In the genomic region with DNA sequence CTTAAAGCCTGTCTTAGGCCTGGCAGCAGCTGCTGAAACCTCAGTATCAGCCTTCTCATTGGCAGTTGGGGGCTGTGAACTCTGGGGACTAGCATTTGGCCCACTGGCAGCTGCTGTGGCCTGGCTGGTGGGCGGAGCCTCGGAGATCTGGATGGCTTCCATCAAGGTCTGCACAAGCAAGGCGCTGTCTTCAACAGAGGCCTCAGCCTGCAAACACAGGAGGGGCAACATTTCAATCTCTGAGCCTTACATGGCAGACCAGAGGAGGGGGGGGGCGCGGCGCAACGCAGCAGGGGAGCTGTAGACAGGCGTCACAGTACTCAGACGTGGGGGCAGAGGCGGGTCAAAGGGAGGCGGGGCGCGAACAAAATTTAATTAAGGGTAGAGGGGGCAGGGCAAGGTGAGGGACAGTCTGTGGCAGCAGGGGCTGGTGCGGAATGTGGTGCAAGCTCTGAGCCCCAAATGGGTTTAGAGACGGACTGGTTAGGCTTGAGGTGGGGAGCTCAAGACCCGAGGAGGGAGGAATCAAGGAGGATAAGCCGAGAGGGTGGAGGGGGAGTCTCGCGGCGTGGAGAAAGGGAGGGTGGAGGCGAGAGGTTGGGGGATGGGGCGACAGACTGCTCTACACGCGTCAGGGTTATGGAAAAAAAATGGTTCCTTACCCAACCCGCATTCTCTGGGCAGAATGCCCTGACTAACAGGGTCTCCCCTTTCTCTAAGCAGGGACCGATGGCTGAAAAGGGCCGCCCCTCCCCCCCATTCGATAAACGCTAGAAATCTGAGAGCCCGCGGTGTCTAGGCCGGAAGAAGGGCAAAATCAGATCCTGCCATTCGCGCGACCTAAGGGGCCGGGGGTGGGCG, we compare ENCODE assay signal across 8 mouse cellular contexts. TPM values are rescaled to one million over a fixed set of nuclear protein-coding genes. Genes with fewer than 3 reads are reported as not detected.
DNase-seq lines count a peak whose midpoint lies in the region; ATAC-seq and TF ChIP-seq lines count a peak whose summit lies in the region.

No protein-coding gene starts in this region.

- H3K4me2 ChIP-seq in midbrain, postnatal 0 days (ENCODE audit: low read depth, low read length, poor library complexity, severe bottlenecking): peak overlapping the region; percentile 55

- peak overlapping the region; percentile 80 for H3K27ac ChIP-seq in heart, adult 2 months
- peak overlapping the region; percentile 50 for H3K27ac ChIP-seq in liver, adult 2 months (replicated peaks; ENCODE audit: insufficient read depth, low read depth, low read length)
- H3K27ac ChIP-seq in midbrain, postnatal 0 days (ENCODE audit: low read depth, low read length): peak overlapping the region; percentile 85

- H3K4me3 ChIP-seq in heart, adult 2 months: peak overlapping the region; percentile 69
- H3K4me3 ChIP-seq in liver, adult 2 months (ENCODE audit: insufficient read depth, low read depth, low read length): peak overlapping the region; percentile 86
- H3K4me3 ChIP-seq in midbrain, postnatal 0 days (ENCODE audit: low read depth, low read length): peak overlapping the region; percentile 59

- H3K36me3 ChIP-seq in heart, adult 2 months (ENCODE audit: control insufficient read depth, insufficient read depth, low read length): no peaks in the 10 kb centered on the region
- peaks cover 22% of the 10 kb centered on the region for H3K36me3 ChIP-seq in liver, adult 2 months (ENCODE audit: control insufficient read depth, insufficient read depth, low read length)
- H3K36me3 ChIP-seq in midbrain, postnatal 0 days (ENCODE audit: insufficient read depth, low read length): 0 out of 2 replicates have a peak, but pooled peaks cover 20% of the 10 kb centered on the region

- no peak for TF ChIP-seq POLR2A in heart, adult 2 months (IDR thresholded peaks at IDR 0.05; ENCODE audit: insufficient read depth, low read depth, low read length)
- no peak for TF ChIP-seq POLR2A in liver, adult 2 months (IDR thresholded peaks at IDR 0.05; ENCODE audit: extremely low read depth, insufficient read depth, low read length)

- H3K79me2 ChIP-seq in heart, adult 2 months (replicated peaks; ENCODE audit: control insufficient read depth, insufficient read depth, low read length): no peaks in the 10 kb centered on the region
- H3K79me2 ChIP-seq in liver, adult 2 months (ENCODE audit: control insufficient read depth, insufficient read depth, low read length): no peaks in the 10 kb centered on the region

- peak; percentile 49 for ATAC-seq in midbrain, postnatal 0 days (ENCODE audit: low FRiP score)

- no peak for TF ChIP-seq EP300 in heart, adult 2 months (IDR thresholded peaks at IDR 0.05; ENCODE audit: insufficient read depth, low read depth, low read length)

- no peaks in the 10 kb centered on the region for H3K27me3 ChIP-seq in heart, adult 2 months (ENCODE audit: control insufficient read depth, insufficient read depth, low read length)
- no peaks in the 10 kb centered on the region for H3K27me3 ChIP-seq in liver, adult 2 months (ENCODE audit: control insufficient read depth, insufficient read depth, low read length)
- no peaks in the 10 kb centered on the region for H3K27me3 ChIP-seq in midbrain, postnatal 0 days (ENCODE audit: insufficient read depth, low read length)

- WGBS in heart, adult 2 months: 22% methylated on average over 37 of the region's 37 CpGs
- 4% methylated on average over 31 of the region's 37 CpGs for WGBS in liver, adult 2 months
- 22% methylated on average over 24 of the region's 37 CpGs for WGBS in midbrain, postnatal 0 days

- peak overlapping the region; percentile 87 for H3K9ac ChIP-seq in heart, adult 2 months (ENCODE audit: low read depth, low read length)
- peak overlapping the region; percentile 68 for H3K9ac ChIP-seq in liver, adult 2 months (ENCODE audit: low read depth, low read length)
- peak overlapping the region; percentile 74 for H3K9ac ChIP-seq in midbrain, postnatal 0 days (replicated peaks; ENCODE audit: low read length, poor library complexity, severe bottlenecking)

- H3K4me1 ChIP-seq in heart, adult 2 months (ENCODE audit: control insufficient read depth, insufficient read depth, low read length): no peaks in the 10 kb centered on the region
- no peaks in the 10 kb centered on the region for H3K4me1 ChIP-seq in liver, adult 2 months (ENCODE audit: control insufficient read depth, insufficient read depth, low read length)
- H3K4me1 ChIP-seq in midbrain, postnatal 0 days (ENCODE audit: insufficient read depth, low read length): no peaks in the 10 kb centered on the region

- intact Hi-C loops in heart, adult 2 months (cut with DNase I): loop anchor here (2.0 to 10.0 kb wide), 2 partner anchors 174 to 306 kb away; partner anchors contain the start of genes Apoo, Fam90a1b and Klhl15

- no peak for TF ChIP-seq CTCF in heart, adult 2 months (IDR thresholded peaks at IDR 0.05)
- TF ChIP-seq CTCF in liver, adult 2 months (IDR thresholded peaks at IDR 0.05; ENCODE audit: low read depth, low read length): no peak
- no peak for TF ChIP-seq CTCF in midbrain, postnatal 0 days (IDR thresholded peaks at IDR 0.05)

- DNase-seq in A20 (ENCODE audit: low read depth, low spot score): peak; percentile 72
- peak; percentile 93 for DNase-seq in adipocyte (ENCODE audit: low spot score)
- peak; percentile 59 for DNase-seq in embryo, embryonic 9.5 days (ENCODE audit: extremely low spot score)
- DNase-seq in heart, adult 2 months: peak; percentile 55 to 62
- DNase-seq in kidney, adult 8-10 months: peak; percentile 45 to 61
- DNase-seq in liver, adult 2 months (ENCODE audit: extremely low read depth, low read depth, low spot score): peak; percentile 32
- peak; percentile 81 for DNase-seq in midbrain, postnatal 0 days (ENCODE audit: low spot score)
- DNase-seq in thymus, postnatal 25 days: peak; percentile 1

- H3K9me3 ChIP-seq in midbrain, postnatal 0 days (ENCODE audit: low read length): no peaks in the 10 kb centered on the region

RNA-seq across cellular contexts. Expression of gene Maged1, which starts 1.4 kb away (rescaled TPM):
- 10 to 100 TPM; 88.7 to 96.1 TPM for total RNA-seq in heart, adult 2 months (2021)
- polyA plus RNA-seq in heart, adult 2 months (2012; rRNA removed): 117 and 135 TPM in 2 replicates
- total RNA-seq in liver, adult 2 months (2014; rRNA removed): 51.4 and 63.2 TPM in 2 replicates
- 55.0 and 78.9 TPM in 2 replicates for polyA plus RNA-seq in liver, adult 2 months (2012; rRNA removed)
- 1,123 and 1,242 TPM in 2 replicates for total RNA-seq in midbrain, postnatal 0 days (2014; rRNA removed)
- 964 and 974 TPM in 2 replicates for polyA plus RNA-seq in midbrain, postnatal 0 days (2015; fragmentation: Nextera tagmentation; extraction: Ambion mirVana)

Comparison
In these comparisons a context has a peak if more than half of its experiments do, and no peak if none do; other contexts are left out.
1. Peak in every context shown above with its lines: DNase-seq, ATAC-seq, H3K4me3 ChIP-seq and H3K27ac ChIP-seq.
2. DNase-seq: peak in every context shown above with its lines; median percentile 93 in adipocyte; 81 in midbrain, postnatal 0 days; 72 in A20; 59 in embryo, embryonic 9.5 days; 58 in heart, adult 2 months; 53 in kidney, adult 8-10 months; 32 in liver, adult 2 months; 1 in thymus, postnatal 25 days.
3. RNA of gene Maged1, which starts 1.4 kb away (total RNA-seq): 1,123 to 1,242 TPM in midbrain, postnatal 0 days; 88.7 to 96.1 TPM in heart, adult 2 months and 51.4 to 63.2 TPM in liver, adult 2 months; every median in the first group is over 10 times any median in the second.